Mouse (Mus musculus) frontal cortex, adult 2 months (tissue): ENCODE results near the gene Gm10722. TPM values are rescaled to one million over a fixed set of nuclear protein-coding genes. Genes with fewer than 3 reads are reported as not detected.
"Not testable (repeated sequence)": the region's sequence is repeated elsewhere in the genome, so short reads cannot be mapped to it uniquely, and the experiment has no call there.

Experiments used
- DNase-seq, 2 experiments: peaks; one replicate each; pipeline ENCODE4 v3.0.0; 2022; ENCODE audit warnings: low spot score in 1 of 2; ENCODE audit errors: extremely low spot score in 1 of 2
- polyA plus RNA-seq: library from polyadenylated mRNA; depleted of rRNA; stranded (reverse); fragments of >200 nt; gene quantifications from 2 replicates; pipeline ENCODE4 v1.2.3, GENCODE M21; 2012; rRNA removed

Gene Gm10722
- polyA plus RNA-seq, 1 experiment = not detected

- peak; percentile 20 to 44 for DNase-seq
Observed at GRCm38 (mm10) chr9:3024912-3025467, 24.3 kb downstream of the Gm10722 start, which contains the start of gene Gm10717. Gene Gm10717, plus strand, starts transcription at chr9:3025417.

DNA sequence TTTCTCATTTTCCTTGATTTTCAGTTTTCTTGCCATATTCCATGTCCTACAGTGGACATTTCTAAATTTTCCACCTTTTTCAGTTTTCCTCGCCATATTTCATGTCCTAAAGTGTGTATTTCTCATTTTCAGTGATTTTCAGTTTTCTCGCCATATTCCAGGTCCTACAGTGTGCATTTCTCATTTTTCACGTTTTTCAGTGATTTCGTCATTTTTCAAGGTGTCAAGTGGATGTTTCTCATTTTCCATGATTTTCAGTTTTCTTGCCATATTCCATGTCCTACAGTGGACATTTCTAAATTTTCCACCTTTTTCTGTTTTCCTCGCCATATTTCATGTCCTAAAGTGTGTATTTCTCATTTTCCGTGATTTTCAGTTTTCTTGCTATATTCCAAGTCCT, 24.9 kb downstream of the Gm10722 start:
- DNase-seq = peak; percentile 40 to 57

DNA sequence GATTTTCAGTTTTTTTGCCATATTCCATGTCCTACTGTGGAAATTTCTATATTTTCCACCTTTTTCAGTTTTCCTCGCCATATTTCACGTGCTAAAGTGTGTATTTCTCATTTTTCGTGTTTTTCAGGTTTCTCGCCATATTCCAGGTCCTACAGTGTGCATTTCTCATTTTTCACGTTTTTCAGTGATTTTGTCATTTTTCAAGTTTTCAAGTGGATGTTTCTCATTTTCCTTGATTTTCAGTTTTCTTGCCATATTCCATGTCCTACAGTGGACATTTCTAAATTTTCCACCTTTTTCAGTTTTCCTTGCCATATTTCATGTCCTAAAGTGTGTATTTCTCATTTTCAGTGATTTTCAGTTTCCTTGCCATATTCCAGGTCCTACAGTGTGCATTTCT, 25.4 kb downstream of the Gm10722 start:
- not testable (repeated sequence) for DNase-seq

- DNase-seq = not testable (repeated sequence)
Observed at GRCm38 (mm10) chr9:3026741-3027140, 26.0 kb downstream of the Gm10722 start.

DNA sequence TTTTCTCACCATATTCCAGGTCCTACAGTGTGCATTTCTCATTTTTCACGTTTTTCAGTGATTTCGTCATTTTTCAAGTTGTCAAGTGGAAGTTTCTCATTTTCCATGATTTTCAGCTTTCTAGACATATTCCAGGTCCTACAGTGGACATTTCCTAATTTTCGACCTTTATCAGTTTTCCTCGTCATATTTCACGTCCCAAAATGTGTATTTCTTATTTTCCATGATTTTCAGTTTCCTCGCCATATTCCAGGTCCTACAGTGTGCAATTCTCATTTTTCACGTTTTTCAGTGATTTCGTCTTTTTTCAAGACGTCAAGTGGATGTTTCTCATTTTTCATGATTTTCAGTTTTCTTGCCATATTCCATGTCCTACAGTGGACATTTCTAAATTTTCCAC, 26.5 kb downstream of the Gm10722 start:
- not testable (repeated sequence) for DNase-seq

DNA sequence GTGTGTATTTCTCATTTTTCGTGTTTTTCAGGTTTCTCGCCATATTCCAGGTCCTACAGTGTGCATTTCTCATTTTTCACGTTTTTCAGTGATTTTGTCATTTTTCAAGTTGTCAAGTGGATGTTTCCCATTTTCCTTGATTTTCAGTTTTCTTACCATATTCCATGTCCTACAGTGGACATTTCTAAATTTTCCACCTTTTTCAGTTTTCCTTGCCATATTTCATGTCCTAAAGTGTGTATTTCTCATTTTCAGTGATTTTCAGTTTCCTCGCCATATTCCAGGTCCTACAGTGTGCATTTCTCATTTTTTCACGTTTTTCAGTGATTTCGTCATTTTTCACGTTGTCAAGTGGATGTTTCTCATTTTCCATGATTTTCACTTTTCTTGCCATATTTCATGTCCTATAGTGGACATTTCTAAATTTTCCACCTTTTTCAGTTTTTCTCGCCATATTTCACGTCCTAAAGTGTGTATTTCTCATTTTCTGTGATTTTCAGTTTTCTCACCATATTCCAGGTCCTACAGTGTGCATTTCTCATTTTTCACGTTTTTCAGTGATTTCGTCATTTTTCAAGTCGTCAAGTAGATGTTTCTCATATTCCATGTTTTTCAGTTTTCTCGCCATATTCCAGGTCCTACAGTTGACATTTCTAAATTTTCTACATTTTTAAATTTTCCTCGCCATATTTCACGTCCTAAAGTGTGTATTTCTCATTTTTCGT, 28.7 kb downstream of the Gm10722 start:
- DNase-seq = peak; percentile 27 to 34

- DNase-seq = not testable (repeated sequence)
Observed at GRCm38 (mm10) chr9:3030677-3031318, 30.1 kb downstream of the Gm10722 start.

- not testable (repeated sequence) for DNase-seq
Observed at GRCm38 (mm10) chr9:3034299-3034698, 33.6 kb downstream of the Gm10722 start, which contains the start of gene Gm17535. Gene Gm17535, plus strand, starts transcription at chr9:3034599.

GRCm38 (mm10) chr9:3036577-3036976, 35.9 kb downstream of the Gm10722 start, which contains the start of gene Gm10715:
Gene Gm10715, plus strand, starts transcription at chr9:3036877.
- DNase-seq = not testable (repeated sequence)

- not testable (repeated sequence) for DNase-seq
Observed at GRCm38 (mm10) chr9:3038161-3038560, 37.4 kb downstream of the Gm10722 start.

Other genes starting within 250 kb of the Gm10722 start
- gene Gm11168, start 2.4 kb downstream of the Gm10722 start, polyA plus RNA-seq = not detected in 2 replicates
- not detected in 2 replicates for gene Gm10721, start 12.2 kb downstream of the Gm10722 start, polyA plus RNA-seq
- not detected in 2 replicates for gene Gm10720, start 14.7 kb downstream of the Gm10722 start, polyA plus RNA-seq
- not detected in 2 replicates for gene Gm10719, start 16.5 kb downstream of the Gm10722 start, polyA plus RNA-seq
- gene Gm10718, start 22.6 kb downstream of the Gm10722 start, polyA plus RNA-seq = 0.26 and 0.32 TPM in 2 replicates
- gene Gm10717, start 24.5 kb downstream of the Gm10722 start, polyA plus RNA-seq = not detected in 2 replicates
- gene Gm17535, start 33.7 kb downstream of the Gm10722 start, polyA plus RNA-seq = not detected in 2 replicates
- not detected in 2 replicates for gene Gm10715, start 36.0 kb downstream of the Gm10722 start, polyA plus RNA-seq